Mouse (Mus musculus) gastrocnemius, adult 2 months (tissue): ENCODE results near the gene She. TPM values are rescaled to one million over a fixed set of nuclear protein-coding genes. Genes with fewer than 3 reads are reported as not detected.
"Not testable (repeated sequence)": the region's sequence is repeated elsewhere in the genome, so short reads cannot be mapped to it uniquely, and the experiment has no call there.

ENCODE experiments used
- DNase-seq: peaks from one replicate; pipeline ENCODE4 v3.0.0; 2022
- H3K27ac ChIP-seq: fragments of 200-600 bp; 2 replicates; pipeline ENCODE4 v1.8.1; 2022; ENCODE audit warnings: mild to moderate bottlenecking
- H3K4me3 ChIP-seq: fragments of 200-600 bp; 2 replicates; pipeline ENCODE4 v1.8.1; 2022; ENCODE audit warnings: mild to moderate bottlenecking, moderate library complexity
- CTCF ChIP-seq: fragments of 200-600 bp; IDR thresholded peaks from 2 replicates; pipeline ENCODE4 v1.8.1; 2022; ENCODE audit warnings: antibody characterized with exemption, mild to moderate bottlenecking, moderate library complexity
- intact Hi-C: fragments of 180-260 bp; cut with DNase I; formaldehyde crosslinking; loops from one replicate; pipeline ENCODE4 v1.15.1; 2025
- long read RNA-seq, 2 experiments: library from polyadenylated mRNA; stranded (forward); transcript quantifications; one replicate each; pipeline ENCODE4 v2.0.0; 2021
- total RNA-seq, 2 experiments: library from RNA; stranded (reverse); gene quantifications; 2 replicates each; pipeline ENCODE4 v1.2.3; 2021

Gene She
- 1 to 10 TPM; 4.1 to 5.1 TPM for total RNA-seq
- long read RNA-seq, experiment 1, full-length matches to known transcripts = 2 of 6 reads
- long read RNA-seq, experiment 1, partial matches to known transcripts = 1 of 6 reads
- long read RNA-seq, experiment 1, other reads (novel, unspliced or antisense) = 3 of 6 reads
- long read RNA-seq, experiment 2, full-length matches to known transcripts = 1 of 5 reads
- long read RNA-seq, experiment 2, partial matches to known transcripts = 0 of 5 reads
- long read RNA-seq, experiment 2, other reads (novel, unspliced or antisense) = 4 of 5 reads

DNA sequence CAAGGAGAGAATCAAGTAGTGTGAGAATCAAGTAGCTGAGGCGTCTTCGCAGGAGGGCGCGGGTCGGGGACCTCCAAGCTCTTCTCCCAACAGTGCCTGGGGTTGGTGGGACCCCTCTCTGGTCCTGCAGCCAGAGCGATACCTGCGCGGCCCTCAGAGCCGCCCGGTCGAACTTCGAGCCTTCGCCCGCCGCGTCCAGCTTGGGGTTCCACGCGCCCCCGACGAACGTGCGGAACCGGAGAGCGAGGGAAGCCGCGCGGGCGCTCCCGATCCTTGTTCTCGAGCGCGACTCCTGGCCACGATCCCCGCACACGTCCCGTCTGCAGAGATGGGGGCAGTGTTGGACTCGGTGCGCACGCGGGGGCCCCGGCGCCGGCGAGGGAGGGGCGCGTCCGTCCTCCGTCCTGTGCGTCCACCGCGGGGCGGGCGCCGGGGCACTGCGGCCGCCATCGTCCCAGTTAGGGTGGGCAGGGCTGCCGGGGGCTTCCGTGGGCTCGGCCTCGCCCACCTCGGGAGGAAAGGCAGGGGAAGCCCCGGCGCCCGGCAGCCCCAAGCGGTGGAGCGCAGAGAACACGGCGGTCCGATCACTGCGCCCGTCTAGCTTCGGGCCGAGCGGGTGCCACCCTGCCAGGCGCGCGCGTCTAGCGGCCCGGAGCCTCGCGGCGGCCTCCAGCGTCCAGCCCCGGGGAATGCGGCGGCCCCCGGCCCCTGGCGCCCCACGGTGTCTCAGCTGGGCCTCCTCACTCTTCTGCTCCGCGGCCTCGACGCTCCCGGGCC is at the start of gene She:
Gene She, plus strand, starts transcription at position 556 of the 777 bp plus-strand sequence.
- DNase-seq = peak; percentile 59
- Histone ChIP-seq H3K4me3 (peak within 1 kb of the TSS; percentile 75), H3K27ac (peak within 1 kb of the TSS; percentile 85)
- TF ChIP-seq CTCF = peak; percentile 2; the same call in 1 of the 2 replicates
- intact Hi-C loops = no loop called here

DNA sequence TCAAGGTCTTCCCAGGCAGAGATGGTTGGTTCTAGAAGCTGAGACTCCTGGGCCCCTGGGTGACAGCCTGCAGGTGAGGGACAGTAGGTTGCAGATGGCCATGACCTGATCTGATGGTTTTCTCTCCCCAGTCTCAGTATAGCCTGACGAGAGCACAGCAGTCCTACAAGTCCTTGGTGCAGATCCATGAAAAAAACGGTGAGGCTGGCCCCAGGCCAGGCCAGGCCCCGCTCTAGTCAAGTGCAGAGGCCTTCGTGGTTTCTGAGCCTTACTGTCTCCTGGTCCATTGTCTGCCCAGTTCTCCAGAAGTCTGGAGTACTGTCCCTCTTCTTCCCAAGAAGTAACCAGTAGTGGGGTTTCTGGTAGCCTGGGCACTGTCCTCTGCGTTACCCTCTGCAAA is 49.5 kb upstream of the She start:
- TF ChIP-seq CTCF = no peak
- Histone ChIP-seq H3K27ac (no peak overlapping the region), H3K4me3 (no peak overlapping the region)
- no peak for DNase-seq
- intact Hi-C loops = no loop called here

DNA sequence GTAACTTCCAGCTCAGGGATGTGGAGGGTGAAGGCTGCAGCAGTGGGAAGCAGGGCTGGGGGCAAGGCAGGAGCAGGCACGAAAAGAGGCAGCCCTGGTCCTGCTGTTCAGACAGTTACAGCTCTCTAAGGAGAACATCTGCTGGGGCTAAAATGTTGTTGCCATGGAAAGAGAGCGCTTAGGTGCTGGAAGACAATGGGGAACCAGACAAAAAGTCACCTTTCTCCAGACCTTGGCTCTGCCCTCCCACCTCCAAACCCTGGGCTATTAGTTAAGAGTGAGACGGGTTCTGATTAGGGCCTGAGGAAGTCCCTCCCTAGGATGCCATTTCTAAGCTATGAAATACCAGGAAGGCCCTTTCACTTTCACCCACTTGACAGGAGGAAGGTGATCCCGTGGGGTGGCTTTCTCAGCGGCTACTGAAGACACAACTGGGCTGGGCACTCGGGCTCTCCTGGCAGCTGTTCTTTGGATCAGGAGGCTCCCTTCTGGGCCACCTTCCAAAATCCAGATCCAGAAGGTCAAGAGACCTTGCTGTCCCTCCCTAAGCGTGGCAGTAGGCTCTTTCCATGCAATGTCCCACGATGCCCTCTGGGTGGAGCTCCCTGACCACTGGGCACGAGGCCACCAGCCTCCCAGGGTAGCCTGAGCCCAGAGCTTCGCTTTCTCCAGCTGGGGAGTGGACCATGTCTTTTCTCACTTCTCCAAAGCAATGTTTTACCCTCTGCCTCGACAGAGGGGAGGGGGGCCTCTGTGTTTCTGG is 46.0 kb upstream of the She start:
- peak overlapping the region; percentile 87 for H3K27ac ChIP-seq
- peak overlapping the region; percentile 56 for H3K4me3 ChIP-seq
- TF ChIP-seq CTCF = peak; percentile 88
- peak; percentile 93 for DNase-seq
- intact Hi-C loops = loop anchor here (1.0 kb wide), 1 partner anchor 72 kb away; no protein-coding TSS in a partner anchor

DNA sequence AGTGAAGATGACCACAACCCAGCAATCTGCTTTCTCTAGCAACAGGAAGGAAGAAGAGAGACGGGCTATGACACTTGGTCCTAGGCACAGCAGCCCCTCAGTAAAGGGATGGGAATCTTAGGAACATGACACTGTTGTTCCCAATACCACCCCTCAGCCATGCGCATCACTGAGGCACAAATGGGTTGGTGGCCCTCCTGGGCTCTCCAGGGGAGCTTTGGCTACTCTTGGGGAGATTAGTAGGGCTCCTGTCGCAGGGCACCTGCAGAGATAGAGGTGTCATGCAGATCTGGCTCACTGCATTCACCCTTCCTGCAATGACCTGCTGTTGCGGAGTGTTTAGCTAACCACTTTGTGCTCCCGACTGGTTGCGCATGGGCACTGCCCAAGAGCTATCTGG is 44.9 kb upstream of the She start:
- TF ChIP-seq CTCF = no peak
- Histone ChIP-seq H3K4me3 (no peak overlapping the region), H3K27ac (no peak overlapping the region)
- DNase-seq = no peak
- intact Hi-C loops = no loop called here

DNA sequence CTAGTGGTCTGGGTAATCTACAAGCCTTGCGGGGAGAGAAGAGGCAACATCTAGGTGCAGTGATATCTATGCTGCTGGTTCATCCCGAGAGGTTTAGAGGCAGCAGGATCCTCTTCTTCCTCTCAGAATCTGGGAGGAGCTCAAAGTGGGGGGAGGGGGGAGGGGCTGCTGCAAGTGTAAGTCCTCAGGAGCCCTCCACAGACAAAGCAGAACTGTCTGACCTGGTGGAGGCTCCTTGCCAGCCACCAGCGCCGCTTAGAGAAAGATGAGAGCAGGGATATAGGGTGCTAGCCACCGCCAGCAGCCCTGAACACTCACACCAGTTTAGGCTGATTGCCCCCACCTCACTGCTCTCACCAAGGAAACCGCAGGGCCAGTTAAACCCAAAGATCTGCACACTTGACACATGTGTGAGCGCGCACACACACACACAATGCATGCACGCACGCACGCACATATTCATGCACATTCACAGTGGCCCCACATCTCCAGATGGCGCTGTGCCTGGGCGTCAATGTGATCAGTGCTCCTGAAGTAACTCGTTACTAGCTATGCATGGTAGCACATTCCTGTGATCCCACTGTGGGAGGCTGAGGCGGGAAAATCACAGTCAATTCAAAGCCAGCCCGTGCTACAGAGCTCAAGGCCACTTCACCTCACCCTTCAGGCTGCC is 42.4 kb upstream of the She start:
- intact Hi-C loops = no loop called here

DNA sequence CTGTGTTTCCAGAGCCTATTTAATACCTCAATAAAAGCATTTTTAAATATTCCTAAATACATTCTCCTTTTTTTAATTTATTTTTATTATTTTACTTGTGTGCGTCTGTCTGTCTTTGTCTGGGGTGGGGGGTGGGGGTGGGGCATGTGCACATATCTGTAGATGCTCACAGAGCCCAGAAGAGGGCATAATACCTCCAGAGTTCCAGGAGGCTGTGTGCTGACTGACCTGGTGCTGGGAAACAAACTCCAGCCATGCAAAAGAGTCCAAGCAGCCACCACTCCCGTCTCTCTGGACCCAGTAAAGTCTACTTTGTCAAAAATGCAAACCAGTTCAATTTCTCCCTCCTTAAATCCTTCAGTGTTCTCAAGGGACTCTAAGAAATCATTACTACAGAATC is 36.6 kb upstream of the She start:
- no peak for DNase-seq
- intact Hi-C loops = no loop called here
- TF ChIP-seq CTCF = no peak

More for the DNA sequence above, 42.4 kb upstream of the She start:
- Histone ChIP-seq H3K27ac (no peak overlapping the region), H3K4me3 (no peak overlapping the region)
- no peak for DNase-seq
- no peak for TF ChIP-seq CTCF

DNA sequence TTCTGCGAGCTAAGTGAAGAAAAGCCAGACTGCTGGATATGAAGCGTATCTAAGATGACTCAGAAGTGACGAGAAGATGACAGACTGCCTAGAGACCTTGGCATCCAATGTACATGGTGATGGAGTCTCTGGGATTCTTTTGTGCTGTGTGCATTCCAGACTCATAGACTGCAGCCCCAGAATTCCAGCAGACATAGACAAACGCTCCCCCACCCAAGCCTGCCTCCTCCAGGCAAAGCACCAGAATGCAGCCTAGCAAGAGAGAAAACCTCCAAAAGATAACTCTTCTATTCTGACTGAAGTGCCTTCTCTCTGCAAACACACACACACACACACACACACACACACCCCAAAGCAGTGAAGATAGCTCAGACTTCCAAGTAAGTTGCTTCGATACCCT is 35.4 kb upstream of the She start:
- DNase-seq = no peak
- no peak overlapping the region for H3K4me3 ChIP-seq
- 0 out of 2 replicates have a peak overlapping the region, but pooled peaks have one; percentile 20 for H3K27ac ChIP-seq
- intact Hi-C loops = no loop called here
- TF ChIP-seq CTCF = no peak

More for the DNA sequence above, 36.6 kb upstream of the She start:
- H3K27ac ChIP-seq = no peak overlapping the region
- no peak overlapping the region for H3K4me3 ChIP-seq

DNA sequence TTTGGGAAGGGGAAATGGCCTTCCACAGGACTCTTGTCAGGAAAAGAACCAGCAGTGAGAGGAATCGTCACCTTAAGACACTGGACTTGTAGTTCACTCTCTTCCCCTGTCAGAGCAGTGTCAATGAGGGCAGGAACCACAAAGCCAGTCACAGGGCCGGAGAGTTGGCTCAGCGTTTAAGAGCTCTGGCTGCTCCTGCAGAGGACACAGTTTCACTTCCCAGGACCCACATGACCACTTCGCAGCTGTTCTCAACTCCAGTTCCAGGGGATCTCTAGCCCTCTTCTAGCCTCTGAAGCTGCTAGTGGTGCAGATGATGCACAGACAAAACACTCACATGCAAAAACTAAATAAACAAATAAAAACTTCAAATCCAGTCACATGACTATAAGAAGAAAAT is 34.8 kb upstream of the She start:
- no peak overlapping the region for H3K4me3 ChIP-seq
- intact Hi-C loops = no loop called here
- peak; percentile 50 for DNase-seq
- H3K27ac ChIP-seq = peak overlapping the region; percentile 20; the same call in 1 of the 2 replicates
- no peak for TF ChIP-seq CTCF

DNA sequence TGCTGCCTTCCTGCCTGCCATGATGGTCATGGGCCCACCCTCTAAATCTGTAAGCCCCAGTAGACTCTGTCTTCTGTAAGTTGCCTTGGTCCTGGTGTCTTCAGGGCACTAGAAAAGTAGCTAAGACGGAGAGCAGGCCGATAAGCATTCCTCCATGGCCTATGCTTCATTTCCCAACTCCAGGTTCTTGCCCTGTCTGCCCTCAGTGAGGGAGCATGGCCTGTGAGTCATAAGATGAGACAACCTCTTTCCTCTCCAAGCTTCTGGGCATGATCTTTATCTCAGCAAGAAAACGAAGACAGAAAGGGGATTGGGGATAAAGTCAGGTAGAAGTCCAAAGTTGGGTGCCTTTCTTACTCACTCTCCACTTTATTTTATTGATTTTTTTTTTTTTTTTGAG is 32.7 kb upstream of the She start:
- Histone ChIP-seq H3K27ac (no peak overlapping the region), H3K4me3 (no peak overlapping the region)
- DNase-seq = no peak
- TF ChIP-seq CTCF = no peak
- intact Hi-C loops = no loop called here

DNA sequence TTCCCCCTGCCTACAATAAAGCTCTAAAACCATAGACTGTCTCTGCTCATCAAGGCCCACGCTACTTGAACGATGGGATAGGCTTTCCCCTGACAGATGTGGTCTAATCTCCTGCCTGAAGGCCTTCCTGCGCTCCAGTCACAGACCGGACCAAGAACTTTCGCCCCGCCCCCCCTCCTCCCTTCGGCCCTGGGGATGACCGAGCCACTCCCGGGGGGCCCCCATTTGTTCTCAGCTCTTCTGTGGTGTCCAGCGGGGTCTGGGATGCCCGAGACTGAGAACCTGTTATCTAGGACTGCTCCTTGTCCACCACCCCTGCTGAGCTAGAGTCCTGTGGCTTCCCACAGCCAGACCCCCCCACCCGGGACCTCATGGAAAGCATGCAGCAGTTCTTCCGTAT is 31.7 kb upstream of the She start:
- no peak for DNase-seq
- H3K27ac ChIP-seq = no peak overlapping the region
- intact Hi-C loops = no loop called here
- H3K4me3 ChIP-seq = no peak overlapping the region
- no peak for TF ChIP-seq CTCF

DNA sequence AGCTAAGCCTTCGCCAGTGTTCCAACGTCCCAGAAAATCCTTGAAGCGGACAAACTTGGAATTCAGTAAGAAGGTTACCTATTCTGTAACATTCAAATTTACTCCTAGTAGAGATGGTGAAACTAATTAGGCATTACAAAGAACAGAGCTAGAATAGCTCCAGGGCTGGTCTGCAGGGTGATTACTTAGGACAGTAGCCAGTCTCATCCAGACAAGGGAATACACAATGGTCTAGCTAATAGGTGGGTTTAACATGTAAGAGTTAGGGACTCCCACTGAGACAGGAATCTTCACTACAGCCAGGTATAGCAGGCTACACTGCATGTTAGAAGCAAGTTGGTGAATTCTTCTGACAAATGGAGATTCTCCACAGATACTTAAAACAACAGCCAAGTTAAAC is 31.1 kb upstream of the She start:
- DNase-seq, H3K27ac ChIP-seq, intact Hi-C loops, H3K4me3 ChIP-seq: not testable (repeated sequence)

DNA sequence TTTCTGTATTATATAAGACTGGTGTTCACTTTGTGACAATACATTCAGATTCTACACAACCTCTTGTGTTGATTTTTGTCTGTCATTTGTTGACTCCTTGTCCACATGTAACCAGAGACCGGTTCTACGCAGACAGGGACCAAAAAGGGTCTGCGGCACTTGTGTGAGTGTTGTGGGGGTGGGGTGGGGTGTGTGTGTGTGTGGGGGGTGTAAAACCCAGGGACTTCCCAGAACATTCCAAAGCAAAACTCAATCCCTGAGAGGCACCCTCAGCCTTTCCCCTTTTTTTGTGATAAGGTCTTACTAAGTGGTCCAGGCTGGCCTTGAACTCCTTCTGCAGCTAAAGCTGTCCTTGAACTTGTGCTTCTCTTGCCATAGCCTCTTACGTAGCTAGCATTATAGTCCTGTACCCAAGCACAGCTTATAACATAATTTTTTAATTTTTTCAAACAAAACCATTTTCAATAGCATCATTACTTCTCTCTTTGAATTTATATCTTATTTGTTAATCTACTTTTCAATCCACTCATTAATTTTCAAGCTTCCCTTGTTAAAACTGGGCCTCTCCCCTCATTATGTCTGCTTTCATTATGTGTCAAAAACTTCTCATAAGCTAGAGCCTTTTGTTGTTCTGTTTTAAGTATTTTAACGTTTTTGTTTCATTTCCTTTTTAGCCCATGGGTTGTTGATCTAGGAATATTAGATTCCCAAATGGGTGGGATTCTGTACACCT is 30.2 kb upstream of the She start:
- no peak overlapping the region for H3K4me3 ChIP-seq
- no peak for TF ChIP-seq CTCF
- no peak for DNase-seq
- intact Hi-C loops = no loop called here
- peak overlapping the region; percentile 6; the same call in 1 of the 2 replicates for H3K27ac ChIP-seq
